Comparison of ENCODE assay signal across 25 mouse cellular contexts in genomic region chr11:67040483-67040882, GRCm38 (mm10). TPM values are rescaled to one million over a fixed set of nuclear protein-coding genes. Genes with fewer than 3 reads are reported as not detected.
A peak's percentile ranks its signal among the peaks of the same experiment; 100 is the strongest.
DNase-seq lines count a peak whose midpoint lies in the region; ATAC-seq and TF ChIP-seq lines count a peak whose summit lies in the region.
"Had no signal": no experiment of that assay in that cellular context is flagged by ENCODE, and none has a peak within 500 bp of the region (broad histone marks: within the 10 kb centered on the region; RNA-seq: fewer than 3 reads in every experiment).

No protein-coding gene starts in this region.

- TF ChIP-seq CTCF in heart, adult 2 months (IDR thresholded peaks at IDR 0.05), result no peak
- TF ChIP-seq CTCF in heart, postnatal 0 days (IDR thresholded peaks at IDR 0.05; ENCODE audit: low read depth), result no peak

- DNase-seq in heart, adult 2 months, result no peak
- DNase-seq in heart, embryonic 10.5 days (ENCODE audit: low spot score), result no peak
- peak; percentile 11 for DNase-seq in heart, postnatal 0 days (ENCODE audit: low spot score)
- no peak for DNase-seq in heart, postnatal 4 days
- DNase-seq: adrenal gland, postnatal 10 days; adrenal gland, postnatal 36 days; cerebellum, adult 18-20 months; cerebellum, adult 9-10 months; cerebellum, postnatal 14 days; gastrocnemius, postnatal 10 days; gastrocnemius, postnatal 36 days; kidney, adult 2 months had no signal

- H3K9ac ChIP-seq in heart, embryonic 11.5 days (ENCODE audit: low read depth, low read length), result peak overlapping the region; percentile 10; the same call in 1 of the 2 replicates
- H3K9ac ChIP-seq in heart, adult 2 months (ENCODE audit: low read depth, low read length), result no peak overlapping the region
- no peak overlapping the region for H3K9ac ChIP-seq in heart, embryonic 14.5 days (ENCODE audit: low read length)
- H3K9ac ChIP-seq in heart, postnatal 0 days (replicated peaks; ENCODE audit: low read depth, low read length), result no peak overlapping the region
- H3K9ac ChIP-seq: forebrain, embryonic 13.5 days; hindbrain, embryonic 12.5 days; hindbrain, embryonic 15.5 days had no signal

- TF ChIP-seq POLR2A in heart, adult 2 months (IDR thresholded peaks at IDR 0.05; ENCODE audit: insufficient read depth, low read depth, low read length), result no peak

- no peak for TF ChIP-seq EP300 in heart, adult 2 months (IDR thresholded peaks at IDR 0.05; ENCODE audit: insufficient read depth, low read depth, low read length)
- TF ChIP-seq EP300 in heart, postnatal 0 days (IDR thresholded peaks at IDR 0.05; ENCODE audit: low read depth), result no peak

- no peaks in the 10 kb centered on the region for H3K27me3 ChIP-seq in heart, embryonic 11.5 days (ENCODE audit: control insufficient read depth, insufficient read depth, low read length)
- H3K27me3 ChIP-seq in heart, adult 2 months (ENCODE audit: control insufficient read depth, insufficient read depth, low read length), result no peaks in the 10 kb centered on the region
- H3K27me3 ChIP-seq in heart, embryonic 14.5 days (ENCODE audit: control insufficient read depth, insufficient read depth, low read length), result no peaks in the 10 kb centered on the region
- H3K27me3 ChIP-seq in heart, embryonic 10.5 days (ENCODE audit: insufficient read depth, poor library complexity, severe bottlenecking), result no peaks in the 10 kb centered on the region
- no peaks in the 10 kb centered on the region for H3K27me3 ChIP-seq in heart, postnatal 0 days (ENCODE audit: control insufficient read depth, insufficient read depth, low read length)
- H3K27me3 ChIP-seq: CH12.LX; forebrain, embryonic 13.5 days; hindbrain, embryonic 12.5 days; hindbrain, embryonic 15.5 days; Patski had no signal

- no peaks in the 10 kb centered on the region for H3K9me3 ChIP-seq in heart, embryonic 11.5 days (replicated peaks; ENCODE audit: control insufficient read depth, low read length)
- no peaks in the 10 kb centered on the region for H3K9me3 ChIP-seq in heart, embryonic 14.5 days (ENCODE audit: control insufficient read depth, low read length)
- no peaks in the 10 kb centered on the region for H3K9me3 ChIP-seq in heart, embryonic 10.5 days
- no peaks in the 10 kb centered on the region for H3K9me3 ChIP-seq in heart, postnatal 0 days (replicated peaks; ENCODE audit: control insufficient read depth, low read length)
- H3K9me3 ChIP-seq: forebrain, embryonic 10.5 days; forebrain, embryonic 13.5 days; G1E; hindbrain, embryonic 12.5 days; hindbrain, embryonic 15.5 days had no signal

- 68% methylated on average over 6 of the region's 6 CpGs for WGBS in heart, embryonic 11.5 days (ENCODE audit: insufficient replicate concordance)
- 63% methylated on average over 6 of the region's 6 CpGs for WGBS in heart, adult 2 months
- 45% methylated on average over 6 of the region's 6 CpGs for WGBS in heart, embryonic 14.5 days
- 61% methylated on average over 6 of the region's 6 CpGs for WGBS in heart, embryonic 10.5 days
- 52% methylated on average over 6 of the region's 6 CpGs for WGBS in heart, postnatal 0 days

- peak overlapping the region; percentile 59 for H3K27ac ChIP-seq in heart, embryonic 11.5 days (ENCODE audit: low read depth, low read length)
- no peak overlapping the region for H3K27ac ChIP-seq in heart, adult 2 months
- H3K27ac ChIP-seq in heart, embryonic 14.5 days (replicated peaks in 1 of 2; ENCODE audit: control insufficient read depth in 1 of 2, insufficient read depth in 1 of 2, low read depth in 2 of 2, low read length in 2 of 2), result peak overlapping the region; percentile 69 to 71
- H3K27ac ChIP-seq in heart, embryonic 10.5 days, result no peak overlapping the region
- H3K27ac ChIP-seq in heart, postnatal 0 days (ENCODE audit: low read depth), result 0 out of 2 replicates have a peak overlapping the region, but pooled peaks have one; percentile 9
- H3K27ac ChIP-seq: forebrain, embryonic 10.5 days; forebrain, embryonic 13.5 days; hindbrain, embryonic 12.5 days; hindbrain, embryonic 15.5 days had no signal

- H3K79me2 ChIP-seq in heart, adult 2 months (replicated peaks; ENCODE audit: control insufficient read depth, insufficient read depth, low read length), result no peaks in the 10 kb centered on the region

- peaks cover 27% of the 10 kb centered on the region for H3K36me3 ChIP-seq in heart, embryonic 11.5 days (ENCODE audit: control insufficient read depth, insufficient read depth, low read length)
- peaks cover 5% of the 10 kb centered on the region; the same call in 1 of the 2 replicates for H3K36me3 ChIP-seq in heart, adult 2 months (ENCODE audit: control insufficient read depth, insufficient read depth, low read length)
- H3K36me3 ChIP-seq in heart, embryonic 14.5 days (ENCODE audit: control insufficient read depth, insufficient read depth, low read length), result peaks cover 58% of the 10 kb centered on the region
- H3K36me3 ChIP-seq in heart, embryonic 10.5 days, result peaks cover 46% of the 10 kb centered on the region
- H3K36me3 ChIP-seq in heart, postnatal 0 days (replicated peaks; ENCODE audit: control insufficient read depth, insufficient read depth, low read length), result peaks cover 49% of the 10 kb centered on the region

- H3K4me3 ChIP-seq in heart, embryonic 11.5 days (ENCODE audit: low read depth, low read length), result no peak overlapping the region
- no peak overlapping the region for H3K4me3 ChIP-seq in heart, adult 2 months
- H3K4me3 ChIP-seq in heart, embryonic 14.5 days (ENCODE audit: control insufficient read depth in 1 of 2, insufficient read depth in 1 of 2, low read depth in 1 of 2, low read length in 2 of 2), result no peak overlapping the region
- H3K4me3 ChIP-seq in heart, embryonic 10.5 days, result no peak overlapping the region
- no peak overlapping the region for H3K4me3 ChIP-seq in heart, postnatal 0 days (ENCODE audit: low read depth, low read length)
- H3K4me3 ChIP-seq: forebrain, embryonic 10.5 days; forebrain, embryonic 13.5 days; hindbrain, embryonic 12.5 days; hindbrain, embryonic 15.5 days had no signal

- intact Hi-C loops in heart, adult 2 months (cut with DNase I), result no loop called here

- no peak; the same call in 1 of the 2 replicates for ATAC-seq in heart, embryonic 11.5 days (replicated peaks; ENCODE audit: insufficient number of reproducible peaks, low FRiP score, low TSS enrichment)
- ATAC-seq in heart, embryonic 14.5 days (ENCODE audit: insufficient number of reproducible peaks, insufficient read depth, low FRiP score, low read depth), result peak; percentile 47; the same call in 1 of the 2 replicates
- ATAC-seq in heart, postnatal 0 days (ENCODE audit: insufficient read depth, low read depth), result peak; percentile 73
- ATAC-seq: forebrain, embryonic 13.5 days; forebrain, embryonic 16.5 days; intestine, postnatal 0 days; Patski had no signal

- H3K4me2 ChIP-seq in heart, embryonic 11.5 days, result no peak overlapping the region
- H3K4me2 ChIP-seq in heart, embryonic 14.5 days (ENCODE audit: low read length), result no peak overlapping the region
- H3K4me2 ChIP-seq in heart, postnatal 0 days (ENCODE audit: low read depth, low read length), result no peak overlapping the region
- H3K4me2 ChIP-seq: forebrain, embryonic 13.5 days; hindbrain, embryonic 12.5 days; hindbrain, embryonic 15.5 days had no signal

- H3K4me1 ChIP-seq in heart, embryonic 11.5 days (ENCODE audit: control insufficient read depth, insufficient read depth, low read length), result no peaks in the 10 kb centered on the region
- no peaks in the 10 kb centered on the region for H3K4me1 ChIP-seq in heart, adult 2 months (ENCODE audit: control insufficient read depth, insufficient read depth, low read length)
- peaks cover 3 to 4% of the 10 kb centered on the region in 2 experiments; a peak in 2 of 4 replicates for H3K4me1 ChIP-seq in heart, embryonic 14.5 days (ENCODE audit: control insufficient read depth in 2 of 2, insufficient read depth in 2 of 2, low read length in 2 of 2)
- 0 out of 2 replicates have a peak, but pooled peaks cover 3% of the 10 kb centered on the region for H3K4me1 ChIP-seq in heart, embryonic 10.5 days
- no peaks in the 10 kb centered on the region for H3K4me1 ChIP-seq in heart, postnatal 0 days (ENCODE audit: control insufficient read depth, insufficient read depth)
- H3K4me1 ChIP-seq: forebrain, embryonic 13.5 days; hindbrain, embryonic 12.5 days; hindbrain, embryonic 15.5 days had no signal

RNA-seq across cellular contexts. Expression of gene Adprm, which starts 11.9 kb away (rescaled TPM):
- 18.9 and 21.2 TPM in 2 replicates for polyA plus RNA-seq in heart, embryonic 11.5 days (2014; fragmentation: Nextera tagmentation; extraction: Ambion mirVana)
- 10 to 100 TPM; 10.8 to 14.6 TPM for total RNA-seq in heart, adult 2 months (2021)
- 9.8 and 20.6 TPM in 2 replicates for polyA plus RNA-seq in heart, adult 2 months (2012; rRNA removed)
- 17.8 and 20.4 TPM in 2 replicates for polyA plus RNA-seq in heart, embryonic 14.5 days (2014; fragmentation: Nextera tagmentation; extraction: Ambion mirVana)
- 21.7 and 22.6 TPM in 2 replicates for polyA plus RNA-seq in heart, embryonic 10.5 days (2016; fragmentation: Nextera tagmentation; extraction: Ambion mirVana)
- 4.2 and 11.6 TPM in 2 replicates for total RNA-seq in heart, postnatal 0 days (2014; rRNA removed; ENCODE audit: low replicate concordance)
- 15.9 and 19.2 TPM in 2 replicates for polyA plus RNA-seq in heart, postnatal 0 days (2015; fragmentation: Nextera tagmentation; extraction: Ambion mirVana)
- 10 to 100 TPM; 13.9 to 15.8 TPM for total RNA-seq in heart, postnatal 4 days (2021)

RNA-seq across cellular contexts. Expression of gene Sco1, which starts 12.0 kb away (rescaled TPM):
- 24.2 and 24.9 TPM in 2 replicates for polyA plus RNA-seq in heart, embryonic 11.5 days (2014; fragmentation: Nextera tagmentation; extraction: Ambion mirVana)
- 10 to 100 TPM; 18.3 to 20.1 TPM for total RNA-seq in heart, adult 2 months (2021)
- 7.8 and 12.0 TPM in 2 replicates for polyA plus RNA-seq in heart, adult 2 months (2012; rRNA removed)
- polyA plus RNA-seq in heart, embryonic 14.5 days (2014; fragmentation: Nextera tagmentation; extraction: Ambion mirVana), result 20.4 and 23.1 TPM in 2 replicates
- polyA plus RNA-seq in heart, embryonic 10.5 days (2016; fragmentation: Nextera tagmentation; extraction: Ambion mirVana), result 21.7 and 26.6 TPM in 2 replicates
- total RNA-seq in heart, postnatal 0 days (2014; rRNA removed; ENCODE audit: low replicate concordance), result 8.2 and 13.1 TPM in 2 replicates
- 15.4 and 15.8 TPM in 2 replicates for polyA plus RNA-seq in heart, postnatal 0 days (2015; fragmentation: Nextera tagmentation; extraction: Ambion mirVana)
- 10 to 100 TPM; 18.7 to 18.9 TPM for total RNA-seq in heart, postnatal 4 days (2021)

RNA-seq across cellular contexts. Expression of gene Tmem220, which starts 15.5 kb away (rescaled TPM):
- polyA plus RNA-seq in heart, embryonic 11.5 days (2014; fragmentation: Nextera tagmentation; extraction: Ambion mirVana), result 0.87 and 2.1 TPM in 2 replicates
- total RNA-seq in heart, adult 2 months (2021), result 1 to 10 TPM; 1.9 to 2.0 TPM
- polyA plus RNA-seq in heart, adult 2 months (2012; rRNA removed), result 2.1 and 3.8 TPM in 2 replicates
- 1.7 and 2.5 TPM in 2 replicates for polyA plus RNA-seq in heart, embryonic 14.5 days (2014; fragmentation: Nextera tagmentation; extraction: Ambion mirVana)
- 1.7 and 1.8 TPM in 2 replicates for polyA plus RNA-seq in heart, embryonic 10.5 days (2016; fragmentation: Nextera tagmentation; extraction: Ambion mirVana)
- not detected in 2 replicates for total RNA-seq in heart, postnatal 0 days (2014; rRNA removed; ENCODE audit: low replicate concordance)
- polyA plus RNA-seq in heart, postnatal 0 days (2015; fragmentation: Nextera tagmentation; extraction: Ambion mirVana), result 1.7 and 2.3 TPM in 2 replicates
- 1 to 10 TPM; 1.2 to 1.5 TPM for total RNA-seq in heart, postnatal 4 days (2021)

RNA-seq across cellular contexts. Expression of gene Myh3, which starts 37.6 kb away (rescaled TPM):
- polyA plus RNA-seq in heart, embryonic 11.5 days (2014; fragmentation: Nextera tagmentation; extraction: Ambion mirVana), result 0.44 and 0.56 TPM in 2 replicates
- total RNA-seq in heart, adult 2 months (2021), result not detected
- polyA plus RNA-seq in heart, adult 2 months (2012; rRNA removed), result not detected in 2 replicates
- 0.57 TPM in 1 of 2 replicates, not detected in the other for polyA plus RNA-seq in heart, embryonic 14.5 days (2014; fragmentation: Nextera tagmentation; extraction: Ambion mirVana)
- 0.04 TPM in 2 replicates for polyA plus RNA-seq in heart, embryonic 10.5 days (2016; fragmentation: Nextera tagmentation; extraction: Ambion mirVana)
- total RNA-seq in heart, postnatal 0 days (2014; rRNA removed; ENCODE audit: low replicate concordance), result 1.4 TPM in 1 of 2 replicates, not detected in the other
- polyA plus RNA-seq in heart, postnatal 0 days (2015; fragmentation: Nextera tagmentation; extraction: Ambion mirVana), result 0.01 TPM in 1 of 2 replicates, not detected in the other
- under 1 TPM; 0.12 to 0.63 TPM for total RNA-seq in heart, postnatal 4 days (2021)
- total RNA-seq: G1E; granulocyte monocyte progenitor cell, adult 5-6 weeks; hematopoietic stem cell, adult 5-6 weeks had no signal
- polyA plus RNA-seq: G1E had no signal

Comparison
In these comparisons a context has a peak if more than half of its experiments do, and no peak if none do; other contexts are left out.
1. H3K27ac ChIP-seq: peak in heart, embryonic 11.5 days (single experiment), heart, embryonic 14.5 days (2 of 2) and heart, postnatal 0 days (single experiment); none in heart, adult 2 months (single experiment) and heart, embryonic 10.5 days (single experiment).